In genomic region chr6:72512386-72513070, GRCm38 (mm10) we compare ENCODE assay signal across 8 mouse cellular contexts. TPM values are rescaled to one million over a fixed set of nuclear protein-coding genes. Genes with fewer than 3 reads are reported as not detected.
DNase-seq lines count a peak whose midpoint lies in the region; ATAC-seq lines count a peak whose summit lies in the region.

No protein-coding gene starts in this region.

- 11% methylated on average over 33 of the region's 33 CpGs for WGBS in intestine, embryonic 15.5 days

- intact Hi-C loops in left cerebral cortex, postnatal 25 days (cut with DNase I) = loop anchor here (1.0 kb wide), 1 partner anchor 73 kb away; the partner anchor contains the start of gene Mat2a

- DNase-seq in adrenal gland, adult 18-20 months (ENCODE audit: low spot score in 2 of 2) = peak; percentile 87 to 91
- peak; percentile 86 for DNase-seq in embryo, embryonic 10.5 days (ENCODE audit: low spot score)
- peak; percentile 88 for DNase-seq in gastrocnemius, postnatal 25 days
- DNase-seq in left cerebral cortex, postnatal 25 days (ENCODE audit: low spot score in 2 of 2) = peak; percentile 87 to 89
- DNase-seq in mesoderm, embryonic 11.5 days (ENCODE audit: low read depth, low spot score) = peak; percentile 77
- peak; percentile 88 for DNase-seq in right cerebral cortex, postnatal 25 days
- DNase-seq in urinary bladder, postnatal 36 days (ENCODE audit: low spot score in 2 of 2) = peak; percentile 76 to 89

- peak overlapping the region; percentile 48 for H3K9ac ChIP-seq in intestine, embryonic 15.5 days

- H3K4me2 ChIP-seq in intestine, embryonic 15.5 days (replicated peaks) = peak overlapping the region; percentile 77

- peak overlapping the region; percentile 37 for H3K4me3 ChIP-seq in intestine, embryonic 15.5 days (replicated peaks)

- no peaks in the 10 kb centered on the region for H3K9me3 ChIP-seq in intestine, embryonic 15.5 days

- H3K36me3 ChIP-seq in intestine, embryonic 15.5 days = no peaks in the 10 kb centered on the region

- peak overlapping the region; percentile 86 for H3K27ac ChIP-seq in intestine, embryonic 15.5 days

- H3K4me1 ChIP-seq in intestine, embryonic 15.5 days (replicated peaks) = peaks cover 29% of the 10 kb centered on the region

- ATAC-seq in intestine, embryonic 15.5 days = peak; percentile 91

- H3K27me3 ChIP-seq in intestine, embryonic 15.5 days (replicated peaks) = no peaks in the 10 kb centered on the region

RNA-seq across cellular contexts. Expression of gene Sh2d6, which starts 9.0 kb away (rescaled TPM):
- under 1 TPM; 0.26 to 0.27 TPM for total RNA-seq in adrenal gland, adult 18-20 months (2021)
- total RNA-seq in gastrocnemius, postnatal 25 days (2021) = 1 to 10 TPM in 1 of 2 experiments, under 1 TPM in 1; 1.00 to 1.3 TPM
- polyA plus RNA-seq in intestine, embryonic 15.5 days (2015; fragmentation: Nextera tagmentation; extraction: Ambion mirVana) = 0.16 TPM in 1 of 2 replicates, not detected in the other
- under 1 TPM; 0.28 to 0.94 TPM for total RNA-seq in left cerebral cortex, postnatal 25 days (2021)

RNA-seq across cellular contexts. Expression of gene Capg, which starts 31.7 kb away (rescaled TPM):
- 10 to 100 TPM; 43.1 to 57.0 TPM for total RNA-seq in adrenal gland, adult 18-20 months (2021)
- 10 to 100 TPM in 1 of 2 experiments, 1 to 10 TPM in 1; 8.1 to 10.5 TPM for total RNA-seq in gastrocnemius, postnatal 25 days (2021)
- polyA plus RNA-seq in intestine, embryonic 15.5 days (2015; fragmentation: Nextera tagmentation; extraction: Ambion mirVana) = 33.5 and 36.0 TPM in 2 replicates
- total RNA-seq in left cerebral cortex, postnatal 25 days (2021) = 1 to 10 TPM; 1.9 to 2.9 TPM

Comparison
In these comparisons a context has a peak if more than half of its experiments do, and no peak if none do; other contexts are left out.
1. Peak in every context shown above with its lines: DNase-seq, ATAC-seq, H3K4me3 ChIP-seq and H3K27ac ChIP-seq.